Mouse (Mus musculus) cerebellum, adult 8-10 months (tissue): ENCODE measurements around the gene Prok1.

Experiments
- DNase-seq: peaks from one replicate; pipeline ENCODE4 v3.0.0; 2022

Gene Prok1

DNA sequence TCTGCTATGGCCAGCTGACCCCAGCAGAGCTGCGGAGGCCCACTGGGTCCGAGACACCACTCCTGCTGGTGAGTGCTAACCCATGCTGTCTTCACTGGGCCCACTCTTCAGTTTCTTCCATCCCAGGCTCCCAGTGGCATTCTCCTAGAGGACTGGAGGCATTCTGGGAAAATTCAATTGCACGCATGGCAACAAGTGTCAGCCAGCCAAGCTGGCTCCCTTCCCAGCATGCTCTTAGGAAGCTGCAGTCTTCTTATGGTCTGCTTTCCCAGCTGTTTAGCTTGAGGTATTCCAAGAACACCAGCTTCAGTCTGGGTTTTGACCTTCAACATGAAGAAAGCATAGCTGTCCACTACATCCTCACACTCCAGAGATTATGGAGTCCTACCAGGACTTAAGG is 56.3 kb downstream of the Prok1 start:
- DNase-seq = no peak
